Mouse (Mus musculus) c-Kit-negative CD71-positive TER-119-positive erythroid progenitor cells, embryonic 14.5 days (primary cell): Measurements from ENCODE around the gene Med28.

ENCODE experiments used
- DNase-seq: peaks from one replicate; pipeline ENCODE4 v3.0.0-alpha.2; 2013; ENCODE audit warnings: low read depth, low spot score

Gene Med28

GRCm38 (mm10) chr5:45519960-45520808, at the start of gene Med28:
Gene Med28, plus strand, starts transcription at chr5:45520229.
- DNase-seq = peak; percentile 79

- no peak for DNase-seq
Measured at GRCm38 (mm10) chr5:45472880-45473450, 47.1 kb upstream of the Med28 start.

- no peak for DNase-seq
Measured at GRCm38 (mm10) chr5:45473521-45473920, 46.5 kb upstream of the Med28 start.

DNA sequence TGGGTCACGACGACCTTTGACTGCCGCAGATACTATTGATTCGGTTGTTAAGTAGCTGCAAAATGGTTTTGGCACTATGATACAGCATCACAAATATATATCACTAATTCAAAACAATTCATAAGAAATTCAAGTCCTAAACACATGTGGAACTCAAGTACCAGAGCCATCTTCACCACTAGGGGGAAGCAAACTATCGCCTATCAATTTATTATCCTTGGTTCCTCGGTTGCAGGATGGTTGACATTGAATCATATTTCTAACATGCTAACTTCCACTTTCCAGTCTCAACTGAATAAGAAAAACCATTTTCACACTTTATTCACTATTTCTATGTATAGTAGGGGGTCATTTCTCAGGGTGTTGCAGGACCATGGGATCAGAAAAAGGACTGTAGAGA, 45.8 kb upstream of the Med28 start:
- no peak for DNase-seq

GRCm38 (mm10) chr5:45474758-45475157, 45.3 kb upstream of the Med28 start:
- no peak for DNase-seq

GRCm38 (mm10) chr5:45475771-45476170, 44.3 kb upstream of the Med28 start:
- no peak for DNase-seq

- DNase-seq = no peak
Measured at GRCm38 (mm10) chr5:45476288-45476687, 43.7 kb upstream of the Med28 start.

DNA sequence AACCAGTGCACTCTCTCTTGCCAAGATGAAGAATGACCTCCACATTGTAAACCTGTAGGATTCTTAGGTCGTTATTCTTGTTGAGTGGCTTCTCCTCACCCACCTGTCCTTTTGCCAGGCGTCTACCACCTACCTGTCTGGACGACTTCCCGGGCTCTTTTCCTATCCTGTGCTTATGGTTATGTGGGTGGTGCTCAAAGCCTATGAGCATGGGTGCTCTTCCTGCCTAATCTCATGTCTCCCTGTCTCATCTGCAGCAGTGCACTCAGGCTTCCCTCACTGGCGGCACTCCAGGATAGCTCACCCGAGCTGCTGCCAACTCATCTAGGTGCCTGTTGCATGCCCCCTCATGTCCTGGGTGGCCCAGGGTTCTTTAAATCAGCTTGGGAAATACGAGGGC, 42.4 kb upstream of the Med28 start:
- no peak for DNase-seq

- DNase-seq = no peak
Measured at GRCm38 (mm10) chr5:45480066-45480465, 40.0 kb upstream of the Med28 start.

DNA sequence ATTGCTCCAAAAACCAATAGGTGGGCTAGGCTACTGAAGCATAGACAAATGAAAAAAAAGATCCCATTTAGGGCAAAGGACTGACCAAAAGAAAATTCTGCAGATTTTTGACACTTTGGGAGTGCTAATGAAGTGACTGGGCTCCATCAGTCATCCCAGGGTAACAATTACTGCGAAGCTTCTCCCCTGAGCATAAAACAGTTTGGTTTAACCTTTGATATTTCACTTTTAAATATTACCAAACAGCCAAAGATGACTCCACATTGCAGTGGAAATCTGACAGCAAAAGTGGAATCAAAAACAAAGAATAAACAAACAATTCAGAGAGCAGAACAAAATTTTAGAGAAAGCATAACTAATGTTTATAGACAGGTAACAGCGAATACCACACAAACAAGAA, 38.9 kb upstream of the Med28 start:
- DNase-seq = no peak

DNA sequence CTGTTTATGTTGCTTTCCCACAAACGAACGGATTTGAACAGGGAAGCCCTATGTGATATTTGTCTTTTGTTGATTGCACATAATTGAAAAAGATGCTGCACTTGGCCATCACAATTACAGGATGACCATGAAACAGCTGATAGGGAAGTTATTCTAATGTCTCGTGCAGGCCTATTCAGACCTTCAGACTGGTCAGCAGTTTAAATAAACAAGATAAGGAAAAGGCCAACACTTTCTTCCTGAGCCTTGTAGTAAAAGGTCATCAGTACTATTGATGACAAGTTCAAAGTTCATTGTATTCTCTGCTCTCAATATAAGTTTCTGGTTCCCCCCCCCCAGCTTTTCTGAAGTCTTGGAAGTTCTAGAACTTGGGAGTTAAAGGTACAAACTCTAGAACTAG, 37.4 kb upstream of the Med28 start:
- DNase-seq = no peak

GRCm38 (mm10) chr5:45483654-45484053, 36.4 kb upstream of the Med28 start:
- DNase-seq = no peak

- no peak for DNase-seq
Measured at GRCm38 (mm10) chr5:45491776-45492175, 28.3 kb upstream of the Med28 start.

GRCm38 (mm10) chr5:45493191-45494092, 26.6 kb upstream of the Med28 start, which contains the start of gene Lap3:
Gene Lap3, plus strand, starts transcription at chr5:45493374.
- peak; percentile 87 for DNase-seq

- no peak for DNase-seq
Measured at GRCm38 (mm10) chr5:45494093-45494755, 25.8 kb upstream of the Med28 start.

GRCm38 (mm10) chr5:45495429-45495975, 24.5 kb upstream of the Med28 start:
- no peak for DNase-seq

DNA sequence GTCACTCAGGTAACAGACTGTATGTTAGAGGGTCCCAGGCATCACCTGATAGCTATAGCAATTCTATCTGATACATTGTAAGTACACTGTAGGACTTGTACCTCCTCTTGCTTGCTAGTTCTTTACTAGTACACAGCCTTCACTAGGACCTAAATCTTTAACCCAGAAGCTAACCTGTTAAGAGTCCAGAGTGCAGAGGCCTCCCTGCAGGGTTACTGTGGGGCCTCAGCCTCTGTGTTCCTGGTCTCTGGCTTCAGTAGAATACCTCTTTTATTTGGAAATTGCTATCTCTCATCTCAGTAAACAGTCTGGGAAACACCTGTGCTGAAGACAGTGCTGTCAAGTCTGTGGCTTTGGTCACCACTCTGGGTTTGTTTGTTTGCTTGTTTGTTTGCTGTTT, 24.0 kb upstream of the Med28 start:
- no peak for DNase-seq

DNA sequence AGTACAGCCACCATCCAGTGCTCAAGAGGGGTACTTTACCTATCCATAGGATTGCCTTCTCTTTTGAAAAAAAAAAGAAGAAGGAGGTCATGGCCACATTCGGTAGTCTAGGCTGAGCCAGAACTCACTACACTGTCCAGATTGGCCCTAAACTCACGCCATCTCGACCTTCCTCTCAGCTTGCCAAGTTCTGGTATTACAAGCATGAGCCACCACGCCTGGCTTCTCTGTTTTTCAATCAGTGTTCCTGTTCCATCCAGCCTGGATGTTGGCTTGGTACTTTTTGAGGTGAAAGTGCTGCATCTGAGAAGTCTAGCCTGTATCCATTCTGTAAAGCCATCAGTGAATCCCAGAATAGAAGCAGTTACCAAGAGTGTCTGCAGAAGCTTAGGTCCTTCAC, 23.6 kb upstream of the Med28 start:
- DNase-seq = no peak

- no peak for DNase-seq
Measured at GRCm38 (mm10) chr5:45496930-45497550, 23.0 kb upstream of the Med28 start.

GRCm38 (mm10) chr5:45497564-45497963, 22.5 kb upstream of the Med28 start:
- no peak for DNase-seq

DNA sequence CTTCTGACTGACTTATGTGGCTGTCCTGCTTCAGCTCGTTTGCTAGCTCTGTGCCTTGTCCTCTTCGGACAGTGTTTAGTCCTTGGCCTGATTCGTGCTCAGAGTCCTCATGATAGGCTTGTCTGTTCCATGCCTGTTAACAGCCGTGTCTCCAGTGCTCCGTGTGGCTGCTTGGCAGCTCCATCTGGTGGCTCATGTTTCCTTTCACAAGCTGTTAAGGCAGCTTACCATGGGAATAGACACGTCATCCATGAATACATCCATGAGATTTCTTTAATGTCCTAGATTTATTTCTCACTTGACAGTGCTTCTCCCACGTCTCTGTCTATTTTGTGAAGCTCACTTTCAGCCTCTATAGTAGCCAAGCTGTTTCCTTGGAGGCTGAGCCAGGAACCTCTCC, 10.0 kb upstream of the Med28 start:
- no peak for DNase-seq
